Mouse (Mus musculus): ENCODE measurements around the gene Mfsd13b.
"Not testable (repeated sequence)": the region's sequence is repeated elsewhere in the genome, so short reads cannot be mapped to it uniquely, and the experiment has no call there.

Gene Mfsd13b

GRCm38 (mm10) chr7:120982968-120983367 lies 659 bp downstream of the Mfsd13b start:
- no peak for DNase-seq (ENCODE audit: low spot score)

GRCm38 (mm10) chr7:120991191-120991590 lies 8.9 kb downstream of the Mfsd13b start:
- no peak for DNase-seq (ENCODE audit: low spot score)

DNA sequence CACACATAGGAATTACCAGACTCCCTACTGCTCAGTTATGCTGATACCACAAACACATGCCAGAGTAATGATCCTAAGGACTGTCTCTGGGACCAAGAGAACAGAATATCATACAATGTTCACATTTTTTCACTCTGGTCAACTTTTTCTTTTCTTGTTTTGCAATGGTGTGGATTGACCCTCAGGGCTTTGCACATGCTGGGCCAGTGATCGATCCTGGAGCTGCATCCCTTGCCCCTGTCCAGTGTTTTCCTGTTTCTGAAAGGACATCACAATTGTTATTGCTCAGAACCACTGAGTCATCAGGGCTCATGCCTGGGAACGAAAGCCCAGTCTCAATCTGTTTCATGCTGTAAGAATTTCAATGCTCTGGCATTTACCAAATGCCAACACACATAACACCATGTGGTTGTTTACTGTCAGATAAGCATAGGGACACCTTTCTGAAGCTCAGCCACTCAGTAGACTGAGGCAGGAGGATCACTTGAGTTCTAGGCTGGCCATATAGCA lies 16.8 kb downstream of the Mfsd13b start:
- no peak for DNase-seq (ENCODE audit: low spot score)

- no peak for DNase-seq (ENCODE audit: low spot score)
These were observed 17.9 kb downstream of the Mfsd13b start for GRCm38 (mm10) chr7:121000065-121000822.

DNA sequence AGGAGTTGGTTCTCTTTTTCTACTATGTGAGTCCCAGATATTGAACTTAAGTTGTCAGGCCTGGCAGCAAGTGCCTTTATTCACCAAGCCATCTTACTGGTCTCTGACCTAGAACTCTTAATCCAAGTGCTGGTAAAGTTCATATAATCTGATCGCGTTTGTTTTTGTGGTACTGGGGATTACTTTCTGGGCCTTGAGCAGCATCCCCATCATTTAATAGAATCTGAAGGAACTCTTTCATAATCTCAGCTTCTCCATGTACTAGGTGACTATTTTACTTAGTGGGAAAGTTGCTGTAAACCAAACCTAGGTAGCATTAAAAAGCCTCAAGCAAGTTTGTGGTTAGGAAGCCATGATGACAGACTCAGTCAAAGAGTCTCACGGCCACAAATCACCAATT lies 19.6 kb downstream of the Mfsd13b start:
- no peak for DNase-seq (ENCODE audit: low spot score)

DNA sequence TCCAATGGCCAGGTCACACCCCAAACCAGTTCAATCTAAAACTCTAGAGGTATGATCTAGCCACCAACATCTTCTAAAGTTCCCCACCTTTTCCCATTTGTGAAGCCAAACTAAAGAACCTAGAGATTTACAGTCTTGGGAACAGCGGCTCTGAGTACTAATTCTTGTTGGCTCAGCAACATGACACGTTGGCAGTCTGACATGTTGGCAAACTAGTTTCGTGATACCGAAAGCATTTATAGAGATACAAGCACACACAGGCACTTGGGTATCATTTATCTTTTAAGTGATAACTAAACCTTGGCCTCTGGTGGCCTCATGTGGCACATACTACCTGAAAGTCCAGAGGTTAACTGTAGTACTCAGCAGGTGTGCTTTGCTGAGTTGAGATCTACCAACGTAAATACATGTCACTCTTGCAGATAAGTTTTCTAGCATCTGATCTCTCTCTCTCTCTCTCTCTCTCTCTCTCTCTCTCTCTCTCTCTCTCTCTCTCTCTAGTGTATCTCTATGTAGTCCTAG lies 20.2 kb downstream of the Mfsd13b start:
- DNase-seq (ENCODE audit: low spot score), result no peak

- no peak for DNase-seq (ENCODE audit: low spot score)
These were observed 21.6 kb downstream of the Mfsd13b start for GRCm38 (mm10) chr7:121003793-121004418.

DNA sequence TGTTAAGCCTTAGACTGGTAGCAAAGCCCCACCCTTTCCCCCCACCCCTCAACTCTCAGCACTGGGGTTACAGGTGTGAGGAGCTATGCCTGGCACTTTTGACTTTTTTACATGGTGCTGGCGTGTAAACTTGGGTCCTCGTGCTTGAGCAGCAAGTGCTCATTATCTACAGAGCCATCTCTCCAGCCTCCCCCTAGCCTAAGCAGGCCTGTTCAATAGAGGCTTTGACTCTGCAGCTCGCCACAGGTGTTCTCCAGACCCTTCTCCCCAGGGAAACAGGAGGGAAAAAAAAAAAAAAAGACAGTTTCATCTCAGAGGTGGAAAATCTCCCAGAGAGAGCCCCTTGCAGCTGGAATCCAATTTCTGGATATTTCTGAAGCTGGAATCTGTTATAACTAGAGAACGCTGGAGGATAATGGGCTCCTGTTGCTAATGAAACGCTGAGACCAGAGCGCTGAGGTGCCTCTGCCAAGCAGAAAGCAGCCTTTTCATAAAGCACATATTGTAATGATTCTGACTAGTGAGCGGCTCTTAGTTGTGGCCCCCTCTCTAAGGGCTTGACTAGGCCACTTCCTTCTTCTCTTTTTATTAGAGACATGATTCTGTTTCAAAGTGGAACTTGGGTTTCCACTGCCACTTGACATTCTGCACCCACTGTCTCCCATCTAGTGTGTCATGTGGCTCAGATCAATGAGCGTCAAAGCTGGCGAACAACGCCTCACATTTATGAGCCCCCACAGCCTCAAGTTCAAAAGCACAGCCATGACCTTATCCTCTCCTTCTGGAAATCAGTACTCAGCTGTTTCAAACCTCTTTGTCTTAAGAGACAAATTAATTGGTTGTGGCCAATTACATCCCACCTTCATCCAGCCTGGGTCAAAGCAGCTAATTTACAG lies 29.7 kb downstream of the Mfsd13b start:
- DNase-seq (ENCODE audit: low spot score), result no peak

DNA sequence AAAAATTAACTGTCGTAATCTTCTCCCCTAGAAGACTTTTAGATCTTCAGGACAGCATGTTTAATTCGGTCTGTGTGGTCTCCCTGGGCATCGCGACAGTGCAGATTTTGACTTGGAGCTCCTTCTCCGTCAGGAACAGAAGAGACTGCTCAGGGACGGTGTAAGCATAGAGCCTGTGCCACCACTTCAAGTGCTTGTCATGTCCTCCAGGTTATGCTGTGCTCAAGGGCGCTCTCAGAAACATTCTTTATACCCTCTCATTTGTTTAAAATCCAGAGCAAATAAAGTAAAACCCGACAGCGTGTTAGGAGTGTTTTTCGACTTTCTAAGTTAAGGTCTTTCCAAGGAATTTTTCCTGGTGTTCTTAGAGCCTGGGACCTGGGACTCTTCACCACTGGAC lies 32.2 kb downstream of the Mfsd13b start:
- no peak for DNase-seq (ENCODE audit: low spot score)

GRCm38 (mm10) chr7:121018778-121019177 lies 36.5 kb downstream of the Mfsd13b start:
- no peak for DNase-seq (ENCODE audit: low spot score)

DNA sequence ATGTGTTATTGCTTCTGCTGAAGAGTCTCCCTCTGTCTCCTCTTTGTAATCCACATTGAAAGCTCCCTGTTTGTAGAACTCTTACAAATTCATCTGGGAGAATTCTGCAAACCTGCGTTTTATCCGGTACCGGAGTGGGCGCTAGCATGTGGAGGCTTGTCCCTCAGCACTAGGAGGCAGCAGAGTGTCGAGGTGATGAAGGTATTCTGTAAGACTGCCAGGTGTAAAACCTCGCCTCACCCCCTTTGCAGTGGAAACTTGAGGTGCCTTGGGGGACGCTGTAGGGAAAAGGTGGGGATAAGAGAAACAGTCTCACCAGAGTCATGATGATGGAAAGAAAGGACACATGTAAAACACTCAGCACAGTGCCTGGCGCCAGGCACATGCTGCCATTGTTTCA lies 38.0 kb downstream of the Mfsd13b start:
- peak; percentile 13 for DNase-seq (ENCODE audit: low spot score)

GRCm38 (mm10) chr7:121025221-121026008 lies 43.1 kb downstream of the Mfsd13b start:
- no peak for DNase-seq (ENCODE audit: low spot score)

GRCm38 (mm10) chr7:121026300-121026699 lies 44.0 kb downstream of the Mfsd13b start:
- no peak for DNase-seq (ENCODE audit: low spot score)

- not testable (repeated sequence) for DNase-seq (ENCODE audit: low spot score)
These were observed 47.6 kb downstream of the Mfsd13b start for GRCm38 (mm10) chr7:121029947-121030346.

- peak; percentile 93 for DNase-seq (ENCODE audit: low spot score)
These were observed 51.7 kb downstream of the Mfsd13b start, which contains the start of gene Mettl9 for GRCm38 (mm10) chr7:121033856-121034652. Gene Mettl9, plus strand, starts transcription at chr7:121034445.

DNA sequence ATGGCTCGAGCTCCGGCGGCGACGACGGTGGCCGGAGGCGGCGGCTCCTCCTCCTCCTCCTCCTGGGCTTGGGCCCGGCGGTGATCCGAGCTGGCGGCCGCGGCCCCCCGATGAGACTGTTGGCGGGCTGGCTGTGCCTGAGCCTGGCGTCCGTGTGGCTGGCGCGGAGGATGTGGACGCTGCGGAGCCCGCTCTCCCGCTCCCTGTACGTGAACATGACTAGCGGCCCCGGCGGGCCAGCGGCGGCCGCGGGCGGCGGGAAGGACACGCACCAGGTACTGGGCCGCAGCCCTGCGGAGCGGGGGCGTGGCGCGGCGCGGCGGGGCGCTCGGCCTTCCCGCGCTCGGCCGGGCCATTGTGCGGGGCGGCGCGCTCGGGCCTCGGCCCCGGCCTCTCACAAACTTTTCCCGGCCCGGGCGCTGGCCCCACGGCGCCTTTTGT lies 52.4 kb downstream of the Mfsd13b start:
- peak; percentile 11 for DNase-seq (ENCODE audit: low spot score)

DNA sequence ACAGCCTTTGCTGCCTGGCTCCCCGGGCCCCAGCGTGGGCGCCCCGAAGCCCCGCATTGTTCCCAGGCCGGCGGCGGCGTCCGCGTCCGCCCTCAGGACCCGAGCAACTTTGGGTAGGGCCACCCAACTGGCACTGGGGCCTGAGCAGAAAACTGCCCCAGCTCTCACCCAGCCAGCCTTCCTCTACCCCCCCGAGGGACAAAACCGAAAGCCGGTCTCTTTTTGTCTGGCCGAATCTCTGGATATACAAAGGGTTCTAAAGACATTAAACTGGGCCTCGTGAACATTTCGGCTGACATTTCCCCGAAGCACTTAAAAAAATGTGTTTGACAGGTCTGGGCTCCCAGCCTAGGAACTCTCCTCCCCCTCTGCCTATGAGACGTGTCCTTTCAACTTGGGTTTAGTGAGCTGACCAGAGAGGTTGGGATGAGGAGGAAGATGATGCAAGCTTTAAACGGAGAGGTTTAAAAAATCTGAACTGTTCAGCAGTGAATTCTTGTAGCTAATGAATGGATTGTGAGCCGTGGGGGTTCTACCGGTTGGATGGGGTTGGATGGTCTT lies 52.9 kb downstream of the Mfsd13b start:
- peak; percentile 24 for DNase-seq (ENCODE audit: low spot score)

DNA sequence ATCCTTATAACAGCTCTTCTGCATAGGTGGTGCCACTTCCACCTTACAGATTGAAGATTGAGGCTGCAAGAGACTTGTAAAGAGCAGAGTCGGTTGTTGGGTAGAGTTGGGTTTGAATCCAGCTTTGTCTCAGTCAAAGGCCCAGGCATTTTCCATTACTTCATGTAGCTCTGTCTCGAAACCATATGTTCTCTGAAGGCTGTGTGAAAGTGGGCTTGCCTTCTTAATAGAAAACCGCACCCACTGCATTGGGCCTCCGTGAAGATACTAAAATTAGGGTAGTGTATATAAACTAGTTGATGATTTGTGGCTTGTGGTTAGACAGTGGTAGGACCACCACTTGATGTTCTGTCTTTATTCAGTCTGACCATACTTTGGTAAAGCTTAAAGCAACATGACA lies 58.3 kb downstream of the Mfsd13b start:
- no peak for DNase-seq (ENCODE audit: low spot score)

DNA sequence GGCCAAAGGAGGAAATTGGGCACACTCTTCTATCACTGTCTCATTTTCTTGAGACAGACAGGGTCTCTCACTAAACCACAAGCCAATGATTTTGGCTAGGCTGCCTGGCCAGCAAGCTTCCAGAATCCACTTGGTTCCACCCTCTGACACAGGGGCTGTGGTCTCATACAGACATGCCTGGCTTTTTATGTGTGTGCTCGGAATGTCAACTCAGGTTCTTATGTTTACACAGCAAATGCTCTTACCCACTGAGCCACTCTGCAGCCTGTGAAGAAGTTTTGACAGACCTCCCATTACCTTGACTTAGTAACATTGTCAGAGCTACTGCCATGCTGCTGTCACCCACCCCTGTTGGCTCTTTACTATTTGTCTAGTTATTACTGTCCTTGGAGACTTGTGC lies 59.7 kb downstream of the Mfsd13b start:
- DNase-seq (ENCODE audit: low spot score), result no peak

GRCm38 (mm10) chr7:121043004-121043403 lies 60.7 kb downstream of the Mfsd13b start:
- no peak for DNase-seq (ENCODE audit: low spot score)
